Mouse (Mus musculus): ENCODE measurements at regions not wholly inside any gene's neighbourhood (a gene's known extent, or its start where the extent isn't known, plus 50 kb on each side); places are given as distances from the start of the nearest gene placed in this dataset.

DNA sequence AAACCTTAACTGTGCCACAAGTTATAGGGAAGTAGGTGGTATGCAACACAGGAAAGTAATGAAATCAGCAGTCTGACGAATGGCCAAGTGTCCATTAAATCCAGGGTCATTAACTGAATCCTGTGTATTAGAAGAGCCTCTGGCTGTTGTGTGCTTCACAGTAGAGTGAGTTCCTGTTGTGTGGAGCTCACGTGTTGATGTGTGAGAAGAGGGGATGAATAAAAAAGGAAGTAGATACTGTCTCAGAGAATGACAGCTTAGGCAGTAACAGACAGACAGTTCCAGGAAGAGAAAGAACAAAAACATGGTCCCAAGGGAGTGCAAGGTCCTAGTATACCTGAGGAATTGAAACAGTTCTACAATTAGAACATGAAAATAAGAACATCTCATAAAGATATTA lies 463.1 kb upstream of the Zfp462 start:
- Histone ChIP-seq H3K27ac (ENCODE audit: insufficient read depth, low read depth, low read length) (no peak overlapping the region), H3K4me3 (ENCODE audit: insufficient read depth, low read depth, low read length) (no peak overlapping the region), H3K4me1 (ENCODE audit: control insufficient read depth, insufficient read depth, low read length) (no peaks in the 10 kb centered on the region)
- TF ChIP-seq CTCF (IDR thresholded peaks at IDR 0.05; ENCODE audit: insufficient read depth, low read depth, low read length): no peak
- TF ChIP-seq POLR2A (IDR thresholded peaks at IDR 0.05; ENCODE audit: insufficient read depth, low read depth, low read length): no peak
- 74% methylated on average over 2 of the region's 2 CpGs for WGBS

DNA sequence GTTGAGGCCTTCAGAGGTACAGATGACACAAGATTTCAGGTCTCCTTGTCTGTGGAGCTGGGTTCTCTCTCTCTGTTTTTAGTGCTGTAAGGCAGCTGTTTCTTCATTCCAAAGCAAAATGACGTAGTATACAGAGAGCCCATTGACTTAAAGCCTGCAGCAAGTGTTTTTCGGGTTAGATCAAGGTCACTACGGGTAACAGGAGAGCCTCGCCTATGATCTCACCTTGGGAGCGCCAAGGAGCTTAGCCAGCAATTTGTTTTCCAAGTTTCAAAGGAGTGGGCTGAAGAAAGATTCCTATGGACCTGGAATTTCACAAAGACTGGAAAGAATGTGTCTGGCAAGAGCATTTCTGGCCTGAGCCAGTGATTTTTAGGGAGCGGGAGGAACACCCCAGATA lies 451.8 kb upstream of the Zfp462 start:
- TF ChIP-seq POLR2A (IDR thresholded peaks at IDR 0.05; ENCODE audit: insufficient read depth, low read depth, low read length) (no peak), CTCF (IDR thresholded peaks at IDR 0.05; ENCODE audit: insufficient read depth, low read depth, low read length) (no peak)
- 71% methylated on average over 6 of the region's 6 CpGs for WGBS
- H3K27ac ChIP-seq (ENCODE audit: insufficient read depth, low read depth, low read length): no peak overlapping the region
- H3K4me3 ChIP-seq (ENCODE audit: insufficient read depth, low read depth, low read length): no peak overlapping the region
- no peaks in the 10 kb centered on the region for H3K4me1 ChIP-seq (ENCODE audit: control insufficient read depth, insufficient read depth, low read length)

GRCm38 (mm10) chr4:54497312-54497994 lies 447.4 kb upstream of the Zfp462 start:
- no peak for TF ChIP-seq CTCF (IDR thresholded peaks at IDR 0.05; ENCODE audit: insufficient read depth, low read depth, low read length)
- 95% methylated on average over 2 of the region's 2 CpGs for WGBS
- Histone ChIP-seq H3K27ac (ENCODE audit: insufficient read depth, low read depth, low read length) (no peak overlapping the region), H3K4me3 (ENCODE audit: insufficient read depth, low read depth, low read length) (no peak overlapping the region), H3K4me1 (ENCODE audit: control insufficient read depth, insufficient read depth, low read length) (no peaks in the 10 kb centered on the region)

DNA sequence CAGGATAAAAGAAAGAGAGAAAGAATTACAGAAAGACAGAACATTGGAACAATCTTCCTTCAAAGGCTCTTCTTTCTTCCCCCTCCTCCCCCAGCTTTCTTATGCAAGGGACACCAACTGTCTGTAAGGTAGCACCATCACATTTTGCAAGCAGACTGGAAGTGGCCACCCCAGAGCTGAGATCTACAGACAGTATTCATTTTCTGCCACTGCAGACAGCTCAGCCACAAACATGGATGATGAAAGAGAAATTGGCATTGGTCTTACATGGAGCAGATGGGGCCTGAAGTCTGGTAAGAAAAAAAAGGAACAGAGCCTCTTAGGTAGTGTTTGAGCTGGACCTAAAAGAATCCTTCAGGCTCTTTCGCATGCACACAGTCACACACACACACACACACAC lies 428.9 kb upstream of the Zfp462 start:
- TF ChIP-seq POLR2A (IDR thresholded peaks at IDR 0.05; ENCODE audit: insufficient read depth, low read depth, low read length) (no peak), CTCF (IDR thresholded peaks at IDR 0.05; ENCODE audit: insufficient read depth, low read depth, low read length) (no peak)
- Histone ChIP-seq H3K27ac (ENCODE audit: insufficient read depth, low read depth, low read length) (no peak overlapping the region), H3K4me1 (ENCODE audit: control insufficient read depth, insufficient read depth, low read length) (no peaks in the 10 kb centered on the region), H3K4me3 (ENCODE audit: insufficient read depth, low read depth, low read length) (no peak overlapping the region)
- 91% methylated on average over 1 of the region's 1 CpGs for WGBS

DNA sequence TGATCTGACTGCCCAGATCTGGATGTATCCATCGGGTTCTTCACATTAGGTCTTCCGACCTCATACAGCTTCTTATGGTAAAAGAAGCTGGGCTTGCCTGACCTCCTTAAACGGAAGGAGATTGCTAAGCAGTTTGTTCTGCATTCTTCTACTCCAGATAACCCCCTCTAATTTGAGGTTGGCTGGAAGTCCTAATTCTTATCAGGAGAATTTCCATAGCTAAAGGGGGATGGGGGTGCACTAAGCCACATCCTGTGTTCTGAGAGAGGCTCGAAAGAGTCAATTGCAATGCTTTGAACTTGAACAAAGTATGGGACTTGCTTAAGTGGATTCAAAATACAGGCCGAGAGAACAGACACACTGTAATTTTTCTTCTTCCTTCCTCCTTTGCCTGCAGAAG lies 421.6 kb upstream of the Zfp462 start:
- H3K27ac ChIP-seq (ENCODE audit: insufficient read depth, low read depth, low read length): no peak overlapping the region
- H3K4me3 ChIP-seq (ENCODE audit: insufficient read depth, low read depth, low read length): no peak overlapping the region
- 0 out of 2 replicates have a peak, but pooled peaks cover 2% of the 10 kb centered on the region for H3K4me1 ChIP-seq (ENCODE audit: control insufficient read depth, insufficient read depth, low read length)
- no peak for TF ChIP-seq CTCF (IDR thresholded peaks at IDR 0.05; ENCODE audit: insufficient read depth, low read depth, low read length)
- WGBS: 88% methylated on average over 5 of the region's 5 CpGs

DNA sequence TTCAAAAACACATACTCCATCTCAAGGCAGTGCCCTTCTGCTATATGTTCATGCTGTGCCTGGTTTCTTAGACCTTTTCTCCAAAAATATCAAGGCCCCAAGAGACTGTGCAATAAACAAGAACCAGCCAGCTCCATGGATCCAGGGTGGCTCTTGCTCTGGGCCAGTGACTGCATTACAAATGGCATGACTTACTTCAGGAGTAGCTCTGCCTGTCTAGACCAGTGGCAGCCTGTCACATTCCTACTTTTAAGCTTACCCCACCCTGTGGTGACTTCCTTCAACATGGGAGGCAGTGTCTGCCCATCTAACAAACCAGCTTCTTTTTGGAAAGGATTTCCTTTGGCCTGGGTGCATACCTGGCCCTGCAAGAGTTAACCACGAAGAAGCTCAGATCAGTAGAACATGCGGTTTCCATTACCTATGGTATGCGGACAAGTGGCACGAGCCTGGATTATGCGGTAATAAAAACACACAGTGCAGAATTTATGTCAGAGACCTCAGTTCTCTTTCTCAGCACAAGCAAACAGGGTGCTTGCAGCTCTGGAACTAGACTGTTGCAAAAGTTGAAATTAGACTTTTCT lies 418.8 kb upstream of the Zfp462 start:
- 88% methylated on average over 5 of the region's 5 CpGs for WGBS
- no peak for TF ChIP-seq POLR2A (IDR thresholded peaks at IDR 0.05; ENCODE audit: insufficient read depth, low read depth, low read length)
- TF ChIP-seq CTCF (IDR thresholded peaks at IDR 0.05; ENCODE audit: insufficient read depth, low read depth, low read length): no peak
- H3K4me1 ChIP-seq (ENCODE audit: control insufficient read depth, insufficient read depth, low read length): 0 out of 2 replicates have a peak, but pooled peaks cover 2% of the 10 kb centered on the region
- no peak overlapping the region for H3K27ac ChIP-seq (ENCODE audit: insufficient read depth, low read depth, low read length)
- no peak overlapping the region for H3K4me3 ChIP-seq (ENCODE audit: insufficient read depth, low read depth, low read length)

- TF ChIP-seq CTCF (IDR thresholded peaks at IDR 0.05; ENCODE audit: insufficient read depth, low read depth, low read length): no peak
- no peak for TF ChIP-seq POLR2A (IDR thresholded peaks at IDR 0.05; ENCODE audit: insufficient read depth, low read depth, low read length)
- H3K4me1 ChIP-seq (ENCODE audit: control insufficient read depth, insufficient read depth, low read length): 0 out of 2 replicates have a peak, but pooled peaks cover 2% of the 10 kb centered on the region
Measured at GRCm38 (mm10) chr4:54527660-54528059, 417.2 kb upstream of the Zfp462 start.

GRCm38 (mm10) chr4:54531739-54532138 lies 413.1 kb upstream of the Zfp462 start:
- no peak for TF ChIP-seq CTCF (IDR thresholded peaks at IDR 0.05; ENCODE audit: insufficient read depth, low read depth, low read length)
- Histone ChIP-seq H3K27ac (ENCODE audit: insufficient read depth, low read depth, low read length) (no peak overlapping the region), H3K4me1 (ENCODE audit: control insufficient read depth, insufficient read depth, low read length) (no peaks in the 10 kb centered on the region), H3K4me3 (ENCODE audit: insufficient read depth, low read depth, low read length) (no peak overlapping the region)
- 91% methylated on average over 2 of the region's 2 CpGs for WGBS

More at GRCm38 (mm10) chr4:54527660-54528059, 417.2 kb upstream of the Zfp462 start:
- WGBS: 97% methylated on average over 2 of the region's 2 CpGs
- Histone ChIP-seq H3K4me3 (ENCODE audit: insufficient read depth, low read depth, low read length) (no peak overlapping the region), H3K27ac (ENCODE audit: insufficient read depth, low read depth, low read length) (no peak overlapping the region)

DNA sequence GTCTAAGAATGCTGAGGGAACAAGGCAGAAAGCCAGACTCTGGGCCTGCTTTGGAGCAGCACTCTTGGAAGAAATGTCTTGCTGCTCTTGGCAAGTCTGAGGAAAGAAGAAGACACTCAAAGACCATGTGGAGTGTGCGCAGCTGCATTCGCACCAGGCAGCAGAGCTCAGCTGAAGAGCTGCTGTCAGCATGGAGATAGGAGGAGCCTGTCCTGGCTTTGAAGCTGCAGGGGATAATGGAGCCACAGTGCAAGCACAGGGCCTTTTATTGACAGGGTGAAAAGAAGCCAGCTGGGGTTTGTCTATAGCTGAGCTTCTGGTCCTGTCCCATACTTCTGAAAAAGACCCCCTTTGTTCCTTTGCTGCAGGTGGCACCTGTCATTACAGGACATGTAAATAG lies 411.0 kb upstream of the Zfp462 start:
- 63% methylated on average over 2 of the region's 2 CpGs for WGBS
- Histone ChIP-seq H3K4me1 (ENCODE audit: control insufficient read depth, insufficient read depth, low read length) (no peaks in the 10 kb centered on the region), H3K27ac (ENCODE audit: insufficient read depth, low read depth, low read length) (no peak overlapping the region), H3K4me3 (ENCODE audit: insufficient read depth, low read depth, low read length) (no peak overlapping the region)
- no peak for TF ChIP-seq POLR2A (IDR thresholded peaks at IDR 0.05; ENCODE audit: insufficient read depth, low read depth, low read length)
- no peak for TF ChIP-seq CTCF (IDR thresholded peaks at IDR 0.05; ENCODE audit: insufficient read depth, low read depth, low read length)

Data from olfactory bulb, adult 2 months (tissue).